Mouse (Mus musculus) cortical plate, adult 2 months (tissue): ENCODE measurements around the gene Fam71e2.
"Not testable (repeated sequence)": the region's sequence is repeated elsewhere in the genome, so short reads cannot be mapped to it uniquely, and the experiment has no call there.

Experiments used
- CTCF ChIP-seq: fragments of 200-500 bp; IDR thresholded peaks from 2 replicates; pipeline ENCODE4 v1.5.1; 2011; ENCODE audit warnings: mild to moderate bottlenecking, control low read depth, low read length; ENCODE audit not compliant: insufficient read depth; ENCODE audit errors: extremely low read depth
- POLR2A ChIP-seq: fragments of 200-500 bp; IDR thresholded peaks from 2 replicates; pipeline ENCODE4 v1.6.1; 2011; ENCODE audit warnings: mild to moderate bottlenecking, low read length, control low read depth; ENCODE audit not compliant: insufficient read depth; ENCODE audit errors: extremely low read depth

GRCm38 (mm10) chr7:4793248-4793647, 22.1 kb upstream of the Fam71e2 start:
- TF ChIP-seq CTCF, POLR2A: not testable (repeated sequence)
